Mouse (Mus musculus): ENCODE data around the gene Sae1.
"Not testable (repeated sequence)": the region's sequence is repeated elsewhere in the genome, so short reads cannot be mapped to it uniquely, and the experiment has no call there.

Gene Sae1

GRCm38 (mm10) chr7:16314221-16314775 lies 73.3 kb downstream of the Sae1 start:
- in situ Hi-C loops (cut with MboI; ENCODE audit: low pct_unique_long_range_greater_than_20kb in 1 of 2, low sequenced_read_pairs in 2 of 2, unreplicated experiment in 1 of 2) = no loop called here

- in situ Hi-C loops (cut with MboI; ENCODE audit: low pct_unique_long_range_greater_than_20kb in 1 of 2, low sequenced_read_pairs in 2 of 2, unreplicated experiment in 1 of 2) = no loop called here
Measured at GRCm38 (mm10) chr7:16313481-16314220, 74.0 kb downstream of the Sae1 start.

GRCm38 (mm10) chr7:16312672-16313311 lies 74.8 kb downstream of the Sae1 start:
- in situ Hi-C loops (cut with MboI; ENCODE audit: low pct_unique_long_range_greater_than_20kb in 1 of 2, low sequenced_read_pairs in 2 of 2, unreplicated experiment in 1 of 2) = no loop called here

DNA sequence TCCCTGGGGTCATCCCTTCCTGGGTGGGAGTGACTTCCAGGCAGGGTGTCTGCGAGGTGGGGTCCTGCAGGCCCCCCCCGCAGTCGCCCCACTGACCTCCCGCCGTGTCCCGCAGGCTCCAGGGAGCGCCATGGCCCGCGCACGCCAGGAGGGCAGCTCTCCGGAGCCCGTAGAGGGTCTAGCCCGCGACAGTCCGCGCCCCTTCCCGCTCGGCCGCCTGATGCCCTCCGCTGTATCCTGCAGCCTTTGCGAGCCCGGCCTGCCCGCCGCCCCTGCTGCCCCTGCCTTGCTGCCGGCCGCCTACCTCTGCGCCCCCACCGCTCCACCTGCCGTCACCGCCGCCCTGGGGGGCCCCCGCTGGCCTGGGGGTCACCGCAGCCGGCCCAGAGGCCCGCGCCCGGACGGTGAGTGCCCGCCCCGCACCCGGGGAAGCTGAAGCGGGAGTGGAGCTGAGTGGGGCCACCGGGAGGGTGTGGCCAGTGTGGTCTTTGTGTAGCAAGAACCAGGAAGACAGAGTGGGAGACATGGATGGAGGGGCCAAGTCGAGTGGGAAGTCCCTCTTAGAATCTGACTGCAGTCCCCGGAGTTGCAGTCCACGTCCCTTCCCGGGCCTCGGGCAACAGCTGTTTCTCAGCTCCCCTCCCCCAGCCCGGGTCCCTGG lies 75.5 kb downstream of the Sae1 start:
- in situ Hi-C loops (cut with MboI; ENCODE audit: low pct_unique_long_range_greater_than_20kb in 1 of 2, low sequenced_read_pairs in 2 of 2, unreplicated experiment in 1 of 2) = no loop called here

DNA sequence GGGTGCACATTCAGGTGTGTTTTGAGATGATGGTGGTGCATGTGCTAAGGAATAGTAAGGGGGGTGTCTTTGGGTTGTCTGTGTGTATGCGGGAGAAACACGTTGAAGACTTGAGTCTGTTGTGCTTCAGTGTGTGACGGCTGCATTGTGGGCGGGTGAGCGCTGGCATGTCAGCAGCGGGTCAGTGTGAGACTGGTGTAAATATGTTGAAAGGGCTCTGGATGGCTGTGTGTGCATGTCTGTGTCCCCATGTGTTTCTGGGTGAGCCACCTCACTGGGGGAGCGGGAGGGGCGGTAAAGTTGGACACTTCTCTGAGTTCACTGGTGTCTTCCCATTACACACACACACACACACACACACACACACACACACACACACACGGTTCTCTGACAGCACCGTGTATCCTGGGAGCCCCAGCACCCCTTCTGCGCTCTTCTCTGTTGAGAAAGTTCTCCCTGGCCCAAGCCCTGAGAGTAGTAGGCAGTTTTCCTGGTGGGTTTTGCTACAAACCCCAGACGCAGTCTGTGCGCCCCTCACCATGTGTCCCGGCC lies 76.1 kb downstream of the Sae1 start:
- in situ Hi-C loops (cut with MboI; ENCODE audit: low pct_unique_long_range_greater_than_20kb in 1 of 2, low sequenced_read_pairs in 2 of 2, unreplicated experiment in 1 of 2) = no loop called here

DNA sequence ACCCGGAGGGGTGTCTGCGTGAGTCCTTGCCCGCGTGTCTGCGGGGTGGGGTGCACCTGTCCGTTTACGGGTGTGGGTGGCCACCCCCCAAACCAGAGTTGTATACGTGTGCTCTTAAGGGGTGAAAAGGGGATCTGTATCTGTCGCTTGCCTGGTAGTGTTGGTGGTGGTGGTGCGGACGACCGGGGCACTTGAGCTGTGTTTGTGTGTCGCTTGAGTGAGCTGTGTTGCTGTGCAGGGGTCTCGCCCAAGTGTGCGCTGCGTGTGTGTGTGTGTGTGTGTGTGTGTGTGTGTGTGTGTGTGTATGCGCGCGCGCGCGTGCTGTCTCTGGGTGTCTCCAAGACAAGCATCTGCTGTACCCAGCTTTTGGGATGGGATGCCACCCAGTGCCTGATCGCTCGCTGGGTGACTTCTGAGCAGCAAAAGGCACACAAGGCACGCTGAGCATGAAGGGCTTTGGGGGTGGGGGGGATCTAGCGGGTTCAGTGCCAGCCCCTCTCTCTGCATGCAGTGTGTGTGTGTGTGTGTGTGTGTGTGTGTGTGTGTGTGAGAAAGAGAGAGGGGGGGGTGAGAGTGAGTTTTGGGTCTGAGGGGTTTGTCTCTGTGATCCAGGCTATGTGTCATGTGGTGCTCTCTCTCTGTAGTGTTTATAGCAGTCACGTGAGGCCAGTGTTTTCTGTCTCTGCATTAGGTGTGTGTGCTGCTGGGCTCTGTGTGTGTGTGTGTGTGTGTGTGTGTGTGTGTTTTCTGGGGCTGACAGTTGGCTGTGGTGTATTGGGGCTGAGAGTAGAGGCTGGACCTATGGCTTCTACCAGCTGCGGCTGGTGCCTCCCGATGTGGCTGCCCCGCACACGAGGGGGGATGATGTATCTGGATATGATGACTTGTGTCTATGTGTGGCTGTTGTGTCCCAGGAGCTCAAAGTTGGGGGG lies 76.8 kb downstream of the Sae1 start:
- in situ Hi-C loops (cut with MboI; ENCODE audit: low pct_unique_long_range_greater_than_20kb in 1 of 2, low sequenced_read_pairs in 2 of 2, unreplicated experiment in 1 of 2) = no loop called here

GRCm38 (mm10) chr7:16310020-16310520 lies 77.5 kb downstream of the Sae1 start:
- in situ Hi-C loops (cut with MboI; ENCODE audit: low pct_unique_long_range_greater_than_20kb in 1 of 2, low sequenced_read_pairs in 2 of 2, unreplicated experiment in 1 of 2) = no loop called here

DNA sequence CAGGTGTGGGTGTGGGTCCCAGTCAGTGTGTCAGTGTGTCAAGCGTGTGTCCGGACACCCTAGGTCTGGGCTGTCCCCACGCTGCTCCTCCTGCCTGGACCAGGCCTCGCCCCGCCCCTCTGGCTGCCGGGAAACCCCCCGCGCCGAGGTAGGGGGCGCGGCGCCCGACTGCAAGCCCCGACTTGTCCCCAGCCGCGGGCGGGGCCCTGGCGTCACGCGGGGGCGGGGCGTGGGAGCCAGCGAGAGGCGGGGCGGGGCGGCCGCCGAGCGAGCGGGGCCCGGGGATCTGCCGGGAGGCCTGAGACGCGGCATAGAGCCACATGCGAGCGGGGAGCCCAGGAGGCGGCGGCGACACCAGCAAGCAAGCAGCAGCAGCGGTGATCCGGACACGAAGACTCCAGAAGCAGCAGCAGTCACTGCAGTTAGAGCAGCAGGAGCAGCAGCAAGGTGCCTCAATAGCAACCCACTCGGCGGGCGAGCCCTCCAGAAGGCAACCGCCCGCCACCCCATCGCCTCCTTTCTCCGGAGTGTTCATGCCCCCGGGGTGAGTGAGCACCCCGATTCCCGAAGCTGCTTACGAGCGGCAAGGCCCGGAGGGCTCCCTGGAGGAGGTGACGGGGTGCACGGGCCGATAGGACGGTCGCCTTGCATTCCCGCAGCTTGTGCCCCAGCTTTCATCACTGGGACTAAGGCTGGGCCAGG lies 78.1 kb downstream of the Sae1 start:
- in situ Hi-C loops (cut with MboI; ENCODE audit: low pct_unique_long_range_greater_than_20kb in 1 of 2, low sequenced_read_pairs in 2 of 2, unreplicated experiment in 1 of 2) = no loop called here

- in situ Hi-C loops (cut with MboI; ENCODE audit: low pct_unique_long_range_greater_than_20kb in 1 of 2, low sequenced_read_pairs in 2 of 2, unreplicated experiment in 1 of 2) = no loop called here
Measured at GRCm38 (mm10) chr7:16308555-16309317, 78.9 kb downstream of the Sae1 start.

GRCm38 (mm10) chr7:16308093-16308492 lies 79.5 kb downstream of the Sae1 start, which contains the start of gene Bbc3:
Bbc3 (plus strand) TSS chr7:16308393.
- in situ Hi-C loops (cut with MboI; ENCODE audit: low pct_unique_long_range_greater_than_20kb in 1 of 2, low sequenced_read_pairs in 2 of 2, unreplicated experiment in 1 of 2) = not testable (repeated sequence)

DNA sequence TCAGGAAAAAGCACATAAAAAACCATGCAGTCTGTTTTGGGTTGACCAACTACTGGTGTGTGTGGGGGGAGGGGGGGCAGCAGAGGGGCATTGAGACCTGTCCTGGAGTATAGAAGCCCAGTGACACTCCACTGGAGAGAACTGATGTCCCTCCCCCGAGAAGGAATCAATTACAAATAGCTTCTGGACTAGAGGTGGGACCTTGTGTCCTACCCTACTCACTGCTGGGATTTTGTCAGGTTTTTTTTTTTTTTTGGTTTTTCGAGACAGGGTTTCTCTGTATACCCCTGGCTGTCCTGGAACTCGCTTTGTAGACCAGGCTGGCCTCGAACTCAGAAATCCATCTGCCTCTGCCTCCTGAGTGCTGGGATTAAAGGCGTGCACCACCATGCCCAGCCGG lies 80.5 kb downstream of the Sae1 start:
- in situ Hi-C loops (cut with MboI; ENCODE audit: low pct_unique_long_range_greater_than_20kb in 1 of 2, low sequenced_read_pairs in 2 of 2, unreplicated experiment in 1 of 2) = not testable (repeated sequence)

DNA sequence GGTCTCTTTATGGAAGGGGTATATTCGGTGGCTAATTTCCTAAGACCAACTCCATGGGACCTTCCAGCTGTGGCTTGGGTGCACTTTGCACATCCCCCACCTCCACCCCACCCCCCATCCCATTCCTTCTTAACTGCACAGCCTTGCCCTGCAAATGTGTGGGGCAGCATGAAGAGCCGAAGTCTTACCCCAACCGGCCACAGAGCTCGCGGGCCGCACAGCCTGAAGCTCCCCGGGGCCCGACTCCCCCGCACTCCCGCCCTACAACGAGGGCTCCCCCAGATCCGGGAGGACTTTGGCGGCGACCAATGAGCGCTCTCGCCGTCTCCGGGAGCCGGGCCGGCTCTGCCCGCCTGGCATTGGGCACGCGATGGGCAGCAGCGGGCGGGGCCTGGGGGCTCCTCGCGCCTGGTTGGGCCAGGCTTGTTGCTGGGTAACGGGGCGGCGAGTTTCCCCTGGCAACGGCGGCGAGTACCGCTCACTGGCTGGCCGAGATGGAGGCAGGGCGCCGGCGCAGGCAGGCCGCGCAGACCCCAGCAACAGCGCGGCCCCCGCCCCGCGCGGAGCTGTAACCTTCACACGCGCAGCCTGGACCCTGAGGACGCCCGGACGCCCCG lies 88.1 kb downstream of the Sae1 start:
- in situ Hi-C loops (cut with MboI; ENCODE audit: low pct_unique_long_range_greater_than_20kb in 1 of 2, low sequenced_read_pairs in 2 of 2, unreplicated experiment in 1 of 2) = no loop called here

DNA sequence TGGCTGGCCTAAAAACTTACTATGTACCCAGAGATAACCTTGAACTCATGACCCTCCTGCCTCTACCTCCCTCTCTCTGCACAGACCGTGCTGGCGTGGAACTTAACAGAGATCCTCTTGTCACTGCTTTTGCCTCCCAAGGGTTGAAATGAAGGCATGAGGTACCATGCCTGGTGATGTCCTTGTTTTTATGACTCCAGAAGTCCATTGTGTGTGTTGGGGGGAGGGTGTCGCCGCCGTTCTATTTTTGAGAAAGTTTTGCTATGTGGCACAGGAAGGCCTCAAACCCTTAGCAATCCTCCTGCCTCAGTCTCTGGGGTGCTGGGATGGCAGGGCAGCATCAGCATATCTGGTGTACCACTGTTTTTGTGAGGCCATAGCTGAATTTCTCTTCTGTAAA lies 88.7 kb downstream of the Sae1 start:
- in situ Hi-C loops (cut with MboI; ENCODE audit: low pct_unique_long_range_greater_than_20kb in 1 of 2, low sequenced_read_pairs in 2 of 2, unreplicated experiment in 1 of 2) = no loop called here

GRCm38 (mm10) chr7:16297616-16298015 lies 90.0 kb downstream of the Sae1 start:
- in situ Hi-C loops (cut with MboI; ENCODE audit: low pct_unique_long_range_greater_than_20kb in 1 of 2, low sequenced_read_pairs in 2 of 2, unreplicated experiment in 1 of 2) = no loop called here

DNA sequence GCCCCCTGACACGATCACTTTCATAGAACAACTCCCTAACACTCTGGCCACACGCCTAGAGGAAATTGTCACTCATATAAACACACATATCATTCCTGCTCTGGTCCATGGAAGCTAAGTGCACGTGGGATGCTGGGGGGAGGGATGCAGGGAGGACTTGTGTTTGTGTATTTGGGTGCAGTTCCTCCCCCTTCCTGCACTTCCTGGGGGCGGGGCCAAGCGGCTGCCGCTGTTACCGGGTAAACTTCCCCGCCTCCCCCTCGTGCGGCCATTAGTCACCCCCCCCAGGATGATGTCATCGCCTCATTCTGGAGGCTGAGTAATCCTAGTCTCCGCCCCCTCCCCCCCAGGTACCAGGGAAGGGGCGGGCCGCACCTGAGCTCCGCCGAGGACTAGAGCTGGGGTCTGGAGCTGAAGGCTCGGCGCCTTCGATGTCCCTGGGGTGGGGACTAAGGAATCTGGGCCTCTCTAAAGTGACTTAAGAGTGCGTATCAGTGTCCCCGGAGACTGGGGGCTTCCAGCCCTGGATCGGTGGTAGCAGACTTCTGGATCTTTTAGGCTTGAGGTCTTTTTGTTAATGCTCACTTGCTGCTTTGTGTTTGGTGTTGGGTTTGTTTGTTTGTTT lies 90.7 kb downstream of the Sae1 start:
- in situ Hi-C loops (cut with MboI; ENCODE audit: low pct_unique_long_range_greater_than_20kb in 1 of 2, low sequenced_read_pairs in 2 of 2, unreplicated experiment in 1 of 2) = no loop called here

DNA sequence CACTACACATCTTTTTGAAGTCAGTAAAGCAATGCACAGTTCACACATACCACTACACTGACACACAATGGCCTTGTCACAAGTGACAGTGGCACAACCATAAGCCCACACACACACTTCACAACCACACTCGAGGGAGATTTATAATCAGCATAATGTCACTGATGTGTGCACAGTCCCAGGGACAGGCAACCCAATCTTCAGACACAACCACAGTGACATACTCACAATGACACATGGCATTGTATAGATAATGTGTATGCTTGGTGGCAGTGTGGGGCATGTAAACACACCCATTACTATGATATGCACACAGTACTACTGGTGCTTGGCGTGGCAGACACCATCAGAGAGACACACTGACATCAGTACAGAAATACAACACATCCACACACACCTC lies 91.5 kb downstream of the Sae1 start:
- in situ Hi-C loops (cut with MboI; ENCODE audit: low pct_unique_long_range_greater_than_20kb in 1 of 2, low sequenced_read_pairs in 2 of 2, unreplicated experiment in 1 of 2) = no loop called here
